Mouse (Mus musculus) liver, embryonic 14.5 days (tissue): ENCODE data around the gene A930004D18Rik. TPM values are rescaled to one million over a fixed set of nuclear protein-coding genes. Genes with fewer than 3 reads are reported as not detected.

Experiments
- ATAC-seq: fragments of 200-750 bp; cut with Nextera tagmentation; 2 replicates; pipeline ENCODE4 v1.8.0; 2017; ENCODE audit warnings: moderate number of reproducible peaks, mild to moderate bottlenecking, moderate library complexity; ENCODE audit not compliant: insufficient read depth
- DNase-seq, 3 experiments: peaks; one replicate each; pipeline ENCODE4 v3.0.0-alpha.2; 2012 to 2013; ENCODE audit warnings: low read depth in 3 of 3, low spot score in 3 of 3
- H3K27ac ChIP-seq: fragments of 300-500 bp; sonication (generic); 2 replicates; pipeline ENCODE4 v1.5.1; 2014; ENCODE audit warnings: moderate library complexity, mild to moderate bottlenecking, control low read depth, inconsistent platforms
- H3K27me3 ChIP-seq: fragments of 300-500 bp; sonication (generic); 2 replicates; pipeline ENCODE4 v1.6.1; 2014; ENCODE audit warnings: mild to moderate bottlenecking, low read length, moderate library complexity; ENCODE audit not compliant: control insufficient read depth, insufficient read depth
- H3K36me3 ChIP-seq: fragments of 300-500 bp; sonication (generic); replicated peaks from 2 replicates; pipeline ENCODE4 v1.6.1; 2014; ENCODE audit warnings: low read depth; ENCODE audit not compliant: control insufficient read depth, insufficient read depth
- H3K4me1 ChIP-seq, 2 experiments: fragments of 200-500 bp in 1 of 2; fragments of 300-500 bp in 1 of 2; sonication (generic) in 1 of 2; replicated peaks; 2 replicates each; pipeline ENCODE4 v1.6.1; 2012 to 2014; ENCODE audit warnings: antibody characterized with exemption in 1 of 2, inconsistent platforms in 1 of 2, low read length in 1 of 2; ENCODE audit not compliant: control insufficient read depth in 2 of 2, insufficient read depth in 2 of 2
- H3K4me2 ChIP-seq: fragments of 300-500 bp; sonication (generic); 2 replicates; pipeline ENCODE4 v1.6.1; 2014; ENCODE audit warnings: low read depth, mild to moderate bottlenecking, control low read depth, moderate library complexity
- H3K4me3 ChIP-seq, 2 experiments: fragments of 200-500 bp in 1 of 2; fragments of 300-500 bp in 1 of 2; sonication (generic) in 1 of 2; 2 replicates each; pipeline ENCODE4 v1.5.1; 2012 to 2014; ENCODE audit warnings: low read depth in 2 of 2, low read length in 2 of 2, mild to moderate bottlenecking in 2 of 2, control low read depth in 1 of 2, inconsistent platforms in 1 of 2, moderate library complexity in 1 of 2; ENCODE audit not compliant: insufficient read depth in 1 of 2
- H3K9ac ChIP-seq: fragments of 300-500 bp; sonication (generic); replicated peaks from 2 replicates; pipeline ENCODE4 v1.6.1; 2014; ENCODE audit warnings: mild to moderate bottlenecking, control low read depth, moderate library complexity
- H3K9me3 ChIP-seq: fragments of 300-500 bp; sonication (generic); 2 replicates; pipeline ENCODE4 v1.6.1; 2016; ENCODE audit warnings: low read length, mixed read lengths; ENCODE audit not compliant: control insufficient read depth
- CTCF ChIP-seq: IDR thresholded peaks from 2 replicates; pipeline ENCODE4 v1.5.1; 2016; ENCODE audit warnings: antibody characterized with exemption, low read depth, control low read depth
- EP300 ChIP-seq: IDR thresholded peaks from 2 replicates; pipeline ENCODE4 v1.6.1; 2016; ENCODE audit warnings: antibody characterized with exemption, low read depth
- WGBS: fragments of 180-500 bp; shearing (Covaris S2); extraction: QIAGEN DNeasy Blood & Tissue Kit; methylation state at CpG from one replicate; pipeline ENCODE4 v1.1.7; 2014; ENCODE audit not compliant: insufficient replicate concordance; 5-methylcytosine and 5-hydroxymethylcytosine counted together
- polyA plus RNA-seq, 2 experiments: library from polyadenylated mRNA; depleted of rRNA in 1 of 2; stranded (reverse) in 1 of 2; unstranded in 1 of 2; fragments of >200 nt; fragmentation: Nextera tagmentation in 1 of 2; extraction: Ambion mirVana in 1 of 2; gene quantifications; 2 replicates each; pipeline versions ENCODE4 v1.2.1 to v1.2.3; 2012 to 2014

A930004D18Rik gene
- 0.32 and 0.48 TPM in 2 replicates for polyA plus RNA-seq (2012; rRNA removed)
- 0.36 and 0.81 TPM in 2 replicates for polyA plus RNA-seq (2014; fragmentation: Nextera tagmentation; extraction: Ambion mirVana)

GRCm38 (mm10) chr2:18037491-18037890, at the start of gene A930004D18Rik:
TSS of gene A930004D18Rik (minus strand) at chr2:18037737.
- no peak within 1 kb of the TSS for H3K27ac ChIP-seq
- TF ChIP-seq EP300 (no peak), CTCF (no peak)
- no peak within 1 kb of the TSS for H3K4me2 ChIP-seq
- no peak for ATAC-seq
- no peak within 1 kb of the TSS for H3K9ac ChIP-seq
- 16% methylated on average over 2 of the region's 2 CpGs for WGBS
- no peak for DNase-seq
- H3K9me3 ChIP-seq: no peaks in the 10 kb centered on the region
- H3K27me3 ChIP-seq: peaks cover 62% of the 10 kb centered on the region
- peaks cover 0 to 8% of the 10 kb centered on the region in 2 experiments; a peak in 1 of 4 replicates for H3K4me1 ChIP-seq
- H3K36me3 ChIP-seq: no peaks in the 10 kb centered on the region
- H3K4me3 ChIP-seq: no peak within 1 kb of the TSS

- no peak overlapping the region for H3K27ac ChIP-seq
- no peak overlapping the region for H3K4me3 ChIP-seq
- no peak for TF ChIP-seq EP300
- no peak for TF ChIP-seq CTCF
- H3K36me3 ChIP-seq: peaks cover 51% of the 10 kb centered on the region
- DNase-seq (no peak), ATAC-seq (no peak)
- no peak overlapping the region for H3K9ac ChIP-seq
- no peaks in the 10 kb centered on the region for H3K27me3 ChIP-seq
- 96% methylated on average over 2 of the region's 2 CpGs for WGBS
- no peak overlapping the region for H3K4me2 ChIP-seq
- no peaks in the 10 kb centered on the region for H3K9me3 ChIP-seq
- H3K4me1 ChIP-seq: no peaks in the 10 kb centered on the region
These were observed 42.8 kb upstream of the A930004D18Rik start for GRCm38 (mm10) chr2:18080182-18080860.

GRCm38 (mm10) chr2:18071947-18072346, 34.4 kb upstream of the A930004D18Rik start:
- DNase-seq (no peak), ATAC-seq (no peak)
- Histone ChIP-seq H3K4me2 (no peak overlapping the region), H3K36me3 (peaks cover 33% of the 10 kb centered on the region), H3K9me3 (no peaks in the 10 kb centered on the region), H3K27ac (no peak overlapping the region), H3K4me1 (no peaks in the 10 kb centered on the region), H3K4me3 (no peak overlapping the region), H3K9ac (no peak overlapping the region), H3K27me3 (no peaks in the 10 kb centered on the region)
- TF ChIP-seq CTCF (no peak), EP300 (no peak)
- WGBS: 83% methylated on average over 2 of the region's 2 CpGs

GRCm38 (mm10) chr2:18068071-18068796, 30.7 kb upstream of the A930004D18Rik start:
- Histone ChIP-seq H3K27me3 (no peaks in the 10 kb centered on the region), H3K4me2 (no peak overlapping the region), H3K9me3 (no peaks in the 10 kb centered on the region), H3K4me3 (no peak overlapping the region), H3K9ac (no peak overlapping the region), H3K4me1 (peaks cover 7 to 9% of the 10 kb centered on the region in 2 experiments), H3K36me3 (peaks cover 17% of the 10 kb centered on the region), H3K27ac (no peak overlapping the region)
- TF ChIP-seq EP300 (no peak), CTCF (no peak)
- ATAC-seq: no peak
- no peak for DNase-seq
- WGBS: 87% methylated on average over 4 of the region's 4 CpGs

GRCm38 (mm10) chr2:18066436-18066835, 28.9 kb upstream of the A930004D18Rik start:
- no peaks in the 10 kb centered on the region for H3K9me3 ChIP-seq
- no peak for TF ChIP-seq CTCF
- TF ChIP-seq EP300: no peak
- H3K27ac ChIP-seq: no peak overlapping the region
- DNase-seq (no peak), ATAC-seq (no peak)
- peak overlapping the region in 1 of 2 experiments; percentile 65; a peak in 2 of 4 replicates for H3K4me3 ChIP-seq
- peaks cover 7 to 9% of the 10 kb centered on the region in 2 experiments for H3K4me1 ChIP-seq
- peaks cover 10% of the 10 kb centered on the region for H3K36me3 ChIP-seq
- peak overlapping the region; percentile 98 for H3K9ac ChIP-seq
- no peaks in the 10 kb centered on the region for H3K27me3 ChIP-seq
- peak overlapping the region; percentile 75 for H3K4me2 ChIP-seq
